Mouse (Mus musculus) neural tube, postnatal 0 days (tissue): ENCODE data around the gene Copa. TPM values are rescaled to one million over a fixed set of nuclear protein-coding genes. Genes with fewer than 3 reads are reported as not detected.

Experiments used
- polyA plus RNA-seq: library from polyadenylated mRNA; unstranded; fragments of >200 nt; fragmentation: Nextera tagmentation; extraction: Ambion mirVana; gene quantifications from 2 replicates; pipeline ENCODE4 v1.2.1, GENCODE M21; 2015

Copa gene
- 110 and 122 TPM in 2 replicates for polyA plus RNA-seq

GRCm38 (mm10) chr1:172082101-172082898 lies at the start of gene Copa, which contains the start of gene Ncstn:
Copa (plus strand) TSS chr1:172082529.
Ncstn (minus strand) TSS chr1:172082795.

DNA sequence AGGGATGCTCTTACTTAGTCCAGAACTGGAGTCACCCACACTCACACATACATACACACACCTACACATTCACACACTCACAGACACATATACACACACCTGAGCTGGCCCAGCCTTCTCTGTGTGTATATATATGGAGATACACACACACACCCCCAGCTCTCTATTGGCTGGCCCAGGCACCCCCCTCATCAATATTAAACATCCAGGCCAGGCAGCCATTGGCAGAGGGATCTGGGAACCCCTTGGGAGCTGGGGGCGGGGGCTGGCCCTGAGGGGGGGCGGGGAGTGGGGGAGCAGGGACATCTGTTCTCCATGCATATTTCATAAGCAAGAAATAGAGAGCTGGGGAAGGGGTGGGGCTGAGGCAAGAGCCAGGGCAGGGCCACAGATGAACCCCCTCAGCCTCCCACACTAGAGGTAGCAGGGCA lies 24.8 kb upstream of the Copa start, which contains the start of gene Nhlh1:
TSS of gene Nhlh1 (minus strand) at position 83 of the 431 bp plus-strand sequence.

GRCm38 (mm10) chr1:172126376-172127347 lies 44.3 kb downstream of the Copa start, which contains the start of gene Pex19:
Pex19 (plus strand) TSS chr1:172126755.

DNA sequence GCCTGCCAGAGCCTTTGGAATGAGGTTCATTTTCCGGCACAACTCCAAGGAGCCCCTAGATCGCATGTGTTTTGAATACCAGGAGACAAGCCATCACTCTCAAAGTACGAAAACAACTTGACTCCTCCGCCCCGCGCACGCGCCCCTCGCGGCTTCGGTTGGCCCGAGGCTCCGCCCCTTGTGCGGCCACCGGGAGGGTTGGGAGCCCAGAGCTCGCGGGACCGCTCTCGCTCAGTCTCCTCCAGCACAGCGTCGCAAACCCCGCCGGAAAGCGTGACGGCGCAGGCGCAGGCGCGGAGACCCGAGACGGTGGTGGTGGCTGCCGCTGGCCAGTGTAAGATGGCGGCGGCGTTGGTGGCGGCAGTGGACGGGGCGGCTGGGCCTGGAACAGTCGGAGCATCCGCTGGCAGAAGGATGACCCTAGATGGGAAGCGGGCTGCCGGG lies 65.5 kb downstream of the Copa start, which contains the start of gene Dcaf8:
TSS of gene Dcaf8 (plus strand) at position 250 of the 444 bp plus-strand sequence.

Other genes with a start within 250 kb of the Copa start
- gene Cd84, start 242.8 kb upstream of the Copa start, polyA plus RNA-seq, result 2.2 and 3.2 TPM in 2 replicates
- not detected in 2 replicates for gene Gm10521, start 186.9 kb upstream of the Copa start, polyA plus RNA-seq
- gene Slamf6, start 165.0 kb upstream of the Copa start, polyA plus RNA-seq, result 0.17 and 0.49 TPM in 2 replicates
- 33.8 and 37.6 TPM in 2 replicates for gene Vangl2, start 54.1 kb upstream of the Copa start, polyA plus RNA-seq
- 1.2 and 1.8 TPM in 2 replicates for gene Nhlh1, start 25.0 kb upstream of the Copa start, polyA plus RNA-seq
- 86.3 and 89.9 TPM in 2 replicates for gene Ncstn, start 266 bp downstream of the Copa start, polyA plus RNA-seq
- gene Pex19, start 44.2 kb downstream of the Copa start, polyA plus RNA-seq, result 135 and 145 TPM in 2 replicates
- 74.8 and 76.1 TPM in 2 replicates for gene Dcaf8, start 65.6 kb downstream of the Copa start, polyA plus RNA-seq
- gene Pea15a, start 124.3 kb downstream of the Copa start, polyA plus RNA-seq, result 422 and 475 TPM in 2 replicates
- gene Casq1, start 137.3 kb downstream of the Copa start, polyA plus RNA-seq, result 1.4 and 1.8 TPM in 2 replicates
- 0.04 TPM in 1 of 2 replicates, not detected in the other for gene Atp1a4, start 175.9 kb downstream of the Copa start, polyA plus RNA-seq
- gene Igsf8, start 179.1 kb downstream of the Copa start, polyA plus RNA-seq, result 101 and 117 TPM in 2 replicates
- 146 and 149 TPM in 2 replicates for gene Atp1a2, start 215.5 kb downstream of the Copa start, polyA plus RNA-seq
- 4.0 and 5.0 TPM in 2 replicates for gene Kcnj9, start 246.8 kb downstream of the Copa start, polyA plus RNA-seq